Mouse (Mus musculus): ENCODE data around the gene Nudt11.

The Nudt11 gene

GRCm38 (mm10) chrX:6047066-6047935 is at the start of gene Nudt11:
Gene Nudt11, plus strand, starts transcription at chrX:6047453.
- DNase-seq (ENCODE audit: low spot score), result peak; percentile 22

GRCm38 (mm10) chrX:6047936-6048614 is 822 bp downstream of the Nudt11 start:
- DNase-seq (ENCODE audit: low spot score), result peak; percentile 4

- no peak for DNase-seq (ENCODE audit: low spot score)
Measured at GRCm38 (mm10) chrX:6061563-6061962, 14.3 kb downstream of the Nudt11 start.

DNA sequence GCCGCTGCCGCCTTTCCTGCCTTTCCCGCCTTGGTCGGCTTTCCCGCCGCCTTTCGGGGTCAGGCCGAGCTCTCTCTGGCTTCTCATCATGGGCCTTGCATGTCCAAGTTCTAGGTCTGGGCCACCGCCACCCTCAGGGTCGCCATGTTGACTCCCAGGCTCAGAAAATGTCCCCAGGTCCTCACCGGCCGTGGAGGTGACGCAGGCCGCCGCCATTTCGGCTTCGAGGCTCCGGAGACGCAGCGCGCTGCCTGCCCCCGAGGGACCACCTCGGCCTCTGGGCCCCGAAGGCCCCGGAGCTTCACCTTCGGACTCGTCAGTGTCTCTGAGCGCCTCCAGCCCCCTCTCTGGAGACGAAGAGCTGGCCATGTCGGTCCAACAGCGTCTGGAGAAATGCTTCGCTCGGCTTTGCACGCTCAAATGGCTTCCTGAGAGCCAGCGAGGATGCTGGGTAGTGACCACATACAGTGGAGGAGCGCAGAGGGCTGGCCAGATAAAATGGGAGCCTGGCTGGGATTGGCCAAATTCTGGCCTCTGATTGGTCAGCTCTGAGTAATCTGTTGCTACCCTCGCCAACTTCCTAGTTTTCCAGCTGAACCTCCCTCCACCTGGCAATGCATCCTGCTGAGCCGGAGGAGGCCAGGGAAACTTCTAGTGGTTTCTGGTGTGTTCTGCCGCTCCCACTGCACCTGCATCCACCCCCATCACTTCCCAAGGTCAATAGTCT is 35.9 kb downstream of the Nudt11 start, which contains the start of gene AU022751:
AU022751 (minus strand) TSS at position 466 of the 727 bp plus-strand sequence.
- no peak for DNase-seq (ENCODE audit: low spot score)

DNA sequence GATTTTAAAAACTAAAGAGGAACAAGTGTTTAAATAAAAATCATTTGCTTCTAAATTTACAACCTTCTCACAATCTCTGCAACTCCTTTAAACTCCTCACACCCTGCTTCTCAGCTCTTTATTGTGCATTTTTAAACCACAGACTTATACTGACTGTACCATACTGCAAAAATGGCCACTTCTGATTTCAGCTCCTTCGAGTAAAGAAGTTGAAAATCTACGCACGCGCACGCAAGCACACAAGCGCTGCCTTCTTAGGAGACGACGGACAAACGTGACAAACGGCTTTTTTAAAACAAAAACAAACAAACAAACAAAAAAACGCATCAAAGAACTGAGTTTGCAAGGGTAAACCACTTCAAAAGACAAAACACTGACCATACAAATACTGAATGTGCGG is 44.3 kb downstream of the Nudt11 start:
- DNase-seq (ENCODE audit: low spot score), result no peak

DNA sequence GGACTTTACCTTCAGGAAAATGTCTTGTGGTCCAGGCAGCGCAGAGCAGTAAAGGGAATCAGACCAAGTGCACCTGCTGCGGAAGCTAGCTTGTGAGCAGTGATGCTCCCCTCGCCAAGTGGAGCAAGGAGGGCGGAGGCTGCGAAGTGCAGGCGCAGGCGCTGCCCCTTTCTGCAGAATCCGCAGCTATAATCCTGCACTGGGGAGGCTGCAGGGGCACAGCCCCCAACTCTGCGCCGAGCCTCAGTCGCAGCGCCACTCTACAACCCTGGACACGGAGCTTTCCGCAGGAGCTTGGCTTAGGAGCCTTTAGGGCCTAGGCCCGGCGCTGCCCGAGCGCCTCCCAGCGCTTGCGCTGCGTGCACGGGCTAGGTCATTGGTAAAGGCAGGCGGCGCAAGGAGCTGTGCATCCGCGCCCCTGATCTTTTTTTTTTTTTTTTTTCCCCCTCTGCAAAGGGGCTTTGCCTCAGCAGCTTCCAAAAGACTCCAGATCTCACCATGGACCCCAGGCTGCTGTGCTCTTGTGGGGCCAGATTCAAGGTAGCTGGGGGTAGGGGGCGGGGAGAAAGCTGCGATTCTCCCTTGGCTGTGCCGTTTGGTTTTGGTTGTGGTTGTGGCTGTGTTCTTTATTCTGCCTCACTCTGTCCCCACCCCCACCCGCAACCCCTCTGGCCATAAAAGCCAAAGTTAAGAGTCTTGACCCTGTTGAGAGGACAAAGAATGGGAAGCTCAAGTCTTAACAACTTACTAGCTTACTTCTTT is 44.9 kb downstream of the Nudt11 start:
- DNase-seq (ENCODE audit: low spot score), result peak; percentile 15

Measured in ovary, postnatal 36 days (tissue).